Mouse (Mus musculus) large intestine, adult 2 months (tissue): ENCODE data around the gene Amph. TPM values are rescaled to one million over a fixed set of nuclear protein-coding genes. Genes with fewer than 3 reads are reported as not detected.
"Not testable (repeated sequence)": the region's sequence is repeated elsewhere in the genome, so short reads cannot be mapped to it uniquely, and the experiment has no call there.

Experiments
- DNase-seq: peaks from one replicate; pipeline ENCODE4 v3.0.0-alpha.2; 2012; ENCODE audit warnings: low read depth, low spot score
- WGBS: fragments of 180-500 bp; shearing (Covaris S2); methylation state at CpG from one replicate; pipeline ENCODE4 v1.1.7; 2018; 5-methylcytosine and 5-hydroxymethylcytosine counted together
- polyA plus RNA-seq: library from polyadenylated mRNA; depleted of rRNA; stranded (reverse); fragments of >200 nt; gene quantifications from 2 replicates; pipeline ENCODE4 v1.2.3, GENCODE M21; 2012; rRNA removed

Gene Amph
- polyA plus RNA-seq = 3.0 and 3.7 TPM in 2 replicates

GRCm38 (mm10) chr13:18948171-18949028 is at the start of gene Amph:
TSS of gene Amph (plus strand) at chr13:18948205.
- no peak for DNase-seq
- WGBS = under 1% methylated on average over 70 of the region's 70 CpGs

GRCm38 (mm10) chr13:18903623-18904022 is 44.4 kb upstream of the Amph start:
- 87% methylated on average over 6 of the region's 6 CpGs for WGBS
- no peak for DNase-seq

DNA sequence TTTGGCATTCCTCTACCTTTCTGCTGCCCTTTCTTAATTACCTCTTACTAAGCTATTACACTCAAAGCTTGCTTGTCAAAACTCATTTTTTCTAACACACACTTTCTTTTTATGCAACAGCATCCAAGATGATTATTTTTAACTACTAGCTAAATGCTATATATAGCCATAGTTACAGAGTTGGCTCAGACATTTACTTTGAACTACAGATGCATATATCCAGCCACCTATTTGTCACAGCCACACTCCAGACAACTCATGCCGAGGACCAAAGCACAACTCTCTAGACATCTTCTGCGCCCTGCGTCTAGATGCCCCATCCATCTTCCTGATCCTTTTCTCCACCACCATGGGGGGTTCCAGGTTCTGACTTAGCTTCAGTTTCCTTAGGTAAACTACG is 33.2 kb upstream of the Amph start:
- DNase-seq = no peak
- WGBS = 93% methylated on average over 4 of the region's 4 CpGs

- DNase-seq = not testable (repeated sequence)
- 93% methylated on average over 1 of the region's 2 CpGs for WGBS
Measured at GRCm38 (mm10) chr13:18933191-18933590, 14.8 kb upstream of the Amph start.

DNA sequence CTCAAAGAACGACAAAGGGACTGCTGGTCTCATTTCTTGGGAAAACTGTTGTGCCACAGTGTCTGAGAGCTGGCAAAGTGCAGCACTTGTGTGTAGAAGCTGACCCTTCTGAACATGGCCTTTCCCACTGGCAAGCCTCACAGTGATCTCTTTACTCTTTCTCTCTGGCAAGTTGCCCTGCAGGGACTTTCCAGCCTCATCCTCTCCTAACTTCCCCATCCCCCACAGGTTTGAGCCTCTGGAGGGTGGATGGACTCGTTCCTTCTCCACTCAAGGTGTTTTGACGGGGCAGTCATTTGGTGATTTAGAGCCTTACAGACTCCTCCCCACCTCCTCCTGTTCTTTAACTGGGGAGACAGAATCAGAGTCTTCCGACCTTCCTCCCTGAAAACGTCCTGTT is 319 bp upstream of the Amph start:
- DNase-seq = no peak
- WGBS = 17% methylated on average over 5 of the region's 5 CpGs

DNA sequence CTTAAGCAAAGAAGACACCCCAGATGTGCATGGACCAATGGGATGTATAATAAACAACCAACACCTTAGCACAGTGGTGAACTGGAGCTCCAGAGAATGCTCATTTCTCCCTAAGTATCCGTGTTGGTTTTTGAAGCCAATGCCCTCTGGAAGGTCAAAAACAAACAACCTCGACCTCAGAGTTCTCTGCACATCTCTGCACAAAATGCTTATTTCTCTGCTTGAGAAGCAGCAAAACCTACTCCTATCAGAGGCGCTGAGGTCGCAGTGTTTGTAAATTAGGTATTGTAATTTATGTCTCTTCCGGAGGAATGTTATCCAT is 985 bp downstream of the Amph start:
- 6% methylated on average over 5 of the region's 5 CpGs for WGBS

GRCm38 (mm10) chr13:18949626-18950200 is 1.7 kb downstream of the Amph start:
- DNase-seq = no peak
- WGBS = 54% methylated on average over 11 of the region's 11 CpGs

More for the DNA sequence above, 985 bp downstream of the Amph start:
- no peak for DNase-seq

- no peak for DNase-seq
Measured at GRCm38 (mm10) chr13:18953575-18953974, 5.6 kb downstream of the Amph start.

DNA sequence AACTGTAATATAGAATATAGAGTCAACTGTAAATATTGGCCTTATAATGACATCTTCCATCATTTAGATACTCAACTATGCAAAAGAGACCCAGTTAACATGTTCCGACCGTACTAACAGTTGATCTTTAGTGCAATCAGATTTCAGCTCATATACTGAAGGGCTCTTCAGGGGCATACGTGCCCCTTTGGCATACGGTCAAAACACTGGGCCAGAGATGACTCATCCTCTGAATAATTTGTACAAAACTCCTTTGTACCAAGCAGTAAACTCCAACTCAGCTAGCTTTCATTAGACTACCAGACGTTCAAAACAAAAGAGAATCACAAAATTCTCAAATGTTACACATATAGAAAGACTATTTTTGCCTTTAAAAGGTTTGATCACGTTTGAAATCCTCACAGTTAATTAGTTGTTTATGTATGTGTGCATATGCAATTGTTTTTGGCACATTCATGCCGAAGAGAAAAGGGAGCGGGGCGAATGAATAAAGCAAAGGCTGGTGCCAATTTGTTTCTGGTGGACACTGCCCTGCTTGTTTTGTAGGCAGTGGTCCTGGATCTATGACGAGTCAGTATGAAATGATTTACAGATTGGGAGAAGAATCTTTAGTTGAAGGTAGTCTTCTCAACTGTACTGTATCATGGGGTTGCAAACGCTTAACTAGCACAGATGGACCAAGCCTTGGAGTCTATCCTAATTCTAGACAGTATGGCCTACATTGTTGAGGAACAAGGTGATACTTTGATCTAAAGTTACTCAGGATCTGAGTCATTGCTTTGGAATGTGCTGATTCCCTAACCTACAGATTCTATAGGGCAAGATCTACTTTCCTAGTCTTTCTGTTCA is 8.3 kb downstream of the Amph start:
- DNase-seq = no peak
- 78% methylated on average over 11 of the region's 11 CpGs for WGBS

More at GRCm38 (mm10) chr13:18953575-18953974, 5.6 kb downstream of the Amph start:
- WGBS = 88% methylated on average over 4 of the region's 4 CpGs

DNA sequence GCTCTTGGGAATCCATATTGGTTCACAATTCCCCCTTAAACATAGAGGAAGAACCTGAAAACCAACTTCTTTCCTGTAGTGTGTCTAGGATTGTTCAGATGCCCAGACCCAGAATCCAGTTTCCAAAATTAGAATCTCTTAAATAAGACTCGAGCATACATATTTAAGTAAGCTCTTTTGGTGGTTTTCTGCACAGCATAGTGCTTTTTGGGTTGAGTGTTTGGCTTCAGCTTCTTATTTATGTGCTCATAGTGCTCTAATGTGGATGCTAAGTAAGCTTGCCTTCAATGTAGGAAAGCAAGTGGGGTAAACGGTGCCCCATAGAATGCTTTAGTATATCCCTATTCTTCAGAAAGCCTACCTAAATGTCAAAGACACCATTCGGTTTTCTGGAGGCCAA is 9.0 kb downstream of the Amph start:
- 83% methylated on average over 3 of the region's 3 CpGs for WGBS
- DNase-seq = no peak

DNA sequence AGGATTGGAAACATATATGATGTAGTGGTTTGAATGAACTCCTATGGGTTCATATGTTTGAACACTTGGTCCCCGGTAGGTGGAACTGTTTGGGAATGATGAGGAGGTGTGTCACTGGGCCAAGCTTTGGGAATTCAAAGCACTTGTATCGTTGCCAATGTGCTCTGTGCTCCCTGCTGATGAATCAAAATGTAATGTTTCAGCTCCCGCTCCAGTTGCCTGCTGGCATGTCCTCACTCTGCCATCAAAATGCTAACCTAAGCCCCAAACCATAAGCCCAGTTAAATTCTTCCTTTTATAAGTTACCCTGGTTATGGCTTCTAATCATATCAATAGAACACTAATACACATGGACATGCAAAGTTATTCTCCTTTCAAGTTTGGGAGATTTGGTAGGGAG is 24.6 kb downstream of the Amph start:
- DNase-seq = no peak
- 81% methylated on average over 3 of the region's 3 CpGs for WGBS

- no peak for DNase-seq
- WGBS = 94% methylated on average over 5 of the region's 5 CpGs
Measured at GRCm38 (mm10) chr13:18974351-18974750, 26.3 kb downstream of the Amph start.

DNA sequence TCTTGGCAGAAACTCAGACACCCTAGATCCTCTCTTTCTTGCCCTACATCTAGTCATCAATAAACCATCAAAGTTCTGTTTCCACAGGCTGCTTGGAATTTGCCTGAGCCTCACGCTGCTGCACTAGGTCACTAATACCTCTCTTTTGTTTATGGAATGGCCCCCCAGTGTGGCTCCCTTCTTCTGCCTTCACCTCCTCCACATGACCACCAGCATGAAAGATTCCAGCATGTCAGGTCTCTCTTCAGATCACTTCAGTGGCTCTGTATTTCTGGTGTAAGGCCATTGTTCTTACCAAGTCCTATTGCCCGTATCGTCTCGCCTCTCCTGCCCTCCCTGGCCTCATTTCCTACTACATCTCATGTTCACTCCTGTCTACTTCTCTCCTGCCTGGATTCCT is 39.3 kb downstream of the Amph start:
- no peak for DNase-seq
- WGBS = 83% methylated on average over 4 of the region's 4 CpGs

GRCm38 (mm10) chr13:18988323-18988722 is 40.3 kb downstream of the Amph start:
- no peak for DNase-seq
- WGBS = 80% methylated on average over 4 of the region's 4 CpGs

- no peak for DNase-seq
- WGBS = 60% methylated on average over 8 of the region's 8 CpGs
Measured at GRCm38 (mm10) chr13:18989185-18989714, 41.2 kb downstream of the Amph start.

DNA sequence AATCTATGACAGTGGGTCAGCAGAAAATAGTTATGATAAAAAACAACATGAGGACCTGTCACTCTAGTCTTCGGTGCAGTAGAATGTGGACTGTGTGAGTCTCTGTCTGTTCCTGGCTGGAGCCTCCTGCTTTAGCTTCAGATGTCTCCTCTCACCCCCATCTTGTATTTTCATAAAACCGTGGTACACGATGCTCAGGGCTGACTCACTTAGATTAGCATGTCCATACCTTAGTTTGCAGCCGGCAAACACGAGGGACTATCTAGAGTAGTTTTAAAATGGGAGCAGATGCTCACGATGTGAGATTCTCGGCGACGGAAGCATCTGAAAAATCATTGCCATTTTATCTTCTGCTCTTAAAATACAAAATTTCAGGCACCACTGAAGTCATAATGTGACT is 54.5 kb downstream of the Amph start:
- DNase-seq = no peak
- 95% methylated on average over 9 of the region's 9 CpGs for WGBS

GRCm38 (mm10) chr13:19004406-19004805 is 56.4 kb downstream of the Amph start:
- WGBS = 78% methylated on average over 5 of the region's 5 CpGs
- DNase-seq = no peak

GRCm38 (mm10) chr13:19008440-19008839 is 60.4 kb downstream of the Amph start:
- DNase-seq = no peak

GRCm38 (mm10) chr13:19014825-19015375 is 66.9 kb downstream of the Amph start:
- DNase-seq = no peak
- WGBS = 91% methylated on average over 4 of the region's 4 CpGs

More at GRCm38 (mm10) chr13:19008440-19008839, 60.4 kb downstream of the Amph start:
- WGBS = 80% methylated on average over 3 of the region's 3 CpGs

DNA sequence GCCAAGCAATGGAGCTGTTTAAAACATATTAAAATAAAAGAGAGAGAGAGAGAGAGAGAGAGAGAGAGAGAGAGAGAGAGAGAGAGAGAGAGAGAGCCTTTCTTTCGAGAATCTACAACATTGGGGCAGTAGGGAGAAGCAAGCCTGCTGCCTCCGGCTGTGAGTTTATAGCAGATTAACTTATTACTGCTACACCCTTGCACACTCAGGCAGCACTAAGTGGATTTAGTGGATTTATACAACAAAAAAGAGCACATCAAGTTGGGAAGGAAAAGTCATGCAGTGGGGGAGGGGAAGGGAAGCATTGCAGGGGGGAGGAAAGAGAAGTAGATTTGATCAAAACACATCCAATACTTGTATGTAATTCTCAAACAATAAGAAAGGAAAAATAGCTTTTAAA is 73.5 kb downstream of the Amph start:
- no peak for DNase-seq
- WGBS = 80% methylated on average over 2 of the region's 2 CpGs
